Mouse (Mus musculus) heart, adult 2 months (tissue): ENCODE results near the gene Ryr1.

ENCODE experiments used
- EP300 ChIP-seq: fragments of 200-500 bp; IDR thresholded peaks from 2 replicates; pipeline ENCODE4 v1.6.1; 2011; ENCODE audit warnings: low read depth, low read length, control low read depth; ENCODE audit not compliant: insufficient read depth
- POLR2A ChIP-seq: fragments of 200-500 bp; IDR thresholded peaks from 2 replicates; pipeline ENCODE4 v1.6.1; 2011; ENCODE audit warnings: mild to moderate bottlenecking, low read depth, low read length, control low read depth; ENCODE audit not compliant: insufficient read depth

GRCm38 (mm10) chr7:29122821-29123220 is 2.2 kb downstream of the Ryr1 start:
- TF ChIP-seq POLR2A (no peak), EP300 (no peak)
